Mouse (Mus musculus) heart, postnatal 10 days (tissue): ENCODE data around the gene Emcn. TPM values are rescaled to one million over a fixed set of nuclear protein-coding genes. Genes with fewer than 3 reads are reported as not detected.

Source experiments
- DNase-seq, 2 experiments: peaks; one replicate each; pipeline ENCODE4 v3.0.0; 2021
- intact Hi-C: fragments of 180-260 bp; cut with DNase I; formaldehyde crosslinking; loops from one replicate; pipeline ENCODE4 v1.15.1; 2025
- total RNA-seq, 2 experiments: library from RNA; stranded (reverse); gene quantifications; 2 replicates each; pipeline ENCODE4 v1.2.3; 2021

Gene Emcn
- total RNA-seq: 10 to 100 TPM; 57.7 to 74.5 TPM

- peak; percentile 27 to 33 for DNase-seq
- intact Hi-C loops: loop anchor here (10.0 kb wide), 1 partner anchor 54 kb away; no protein-coding TSS in a partner anchor
These were observed at the start of gene Emcn for GRCm38 (mm10) chr3:137340938-137341337. Emcn (plus strand) TSS chr3:137341067.

- intact Hi-C loops: no loop called here
- DNase-seq: peak; percentile 54 to 56
These were observed 47.7 kb upstream of the Emcn start for GRCm38 (mm10) chr3:137293174-137293591.

- intact Hi-C loops: no loop called here
- no peak for DNase-seq
These were observed 42.6 kb upstream of the Emcn start for GRCm38 (mm10) chr3:137298230-137298629.

GRCm38 (mm10) chr3:137300210-137300609 lies 40.7 kb upstream of the Emcn start:
- intact Hi-C loops: no loop called here
- no peak for DNase-seq

- intact Hi-C loops: no loop called here
These were observed 39.7 kb upstream of the Emcn start for GRCm38 (mm10) chr3:137301195-137301594.

GRCm38 (mm10) chr3:137302804-137303203 lies 38.1 kb upstream of the Emcn start:
- intact Hi-C loops: no loop called here
- DNase-seq: peak; percentile 29 to 41

More at GRCm38 (mm10) chr3:137301195-137301594, 39.7 kb upstream of the Emcn start:
- DNase-seq: no peak

GRCm38 (mm10) chr3:137309959-137310358 lies 30.9 kb upstream of the Emcn start:
- no peak for DNase-seq

GRCm38 (mm10) chr3:137312540-137312939 lies 28.3 kb upstream of the Emcn start:
- DNase-seq: no peak
- intact Hi-C loops: no loop called here

More at GRCm38 (mm10) chr3:137309959-137310358, 30.9 kb upstream of the Emcn start:
- intact Hi-C loops: no loop called here

- no peak for DNase-seq
- intact Hi-C loops: no loop called here
These were observed 27.0 kb upstream of the Emcn start for GRCm38 (mm10) chr3:137313775-137314362.

GRCm38 (mm10) chr3:137318371-137318770 lies 22.5 kb upstream of the Emcn start:
- no peak for DNase-seq
- intact Hi-C loops: no loop called here

- DNase-seq: no peak
- intact Hi-C loops: loop anchor here (5.0 kb wide), 1 partner anchor 168 kb away; no protein-coding TSS in a partner anchor
These were observed 20.9 kb upstream of the Emcn start for GRCm38 (mm10) chr3:137319950-137320349.

GRCm38 (mm10) chr3:137322304-137322703 lies 18.6 kb upstream of the Emcn start:
- intact Hi-C loops: loop anchor here (5.0 kb wide), 1 partner anchor 170 kb away; no protein-coding TSS in a partner anchor

GRCm38 (mm10) chr3:137329898-137330297 lies 11.0 kb upstream of the Emcn start:
- no peak for DNase-seq
- intact Hi-C loops: no loop called here

More at GRCm38 (mm10) chr3:137322304-137322703, 18.6 kb upstream of the Emcn start:
- DNase-seq: peak; percentile 32 to 36

- no peak for DNase-seq
- intact Hi-C loops: no loop called here
These were observed 9.9 kb upstream of the Emcn start for GRCm38 (mm10) chr3:137330950-137331349.

GRCm38 (mm10) chr3:137332531-137332930 lies 8.3 kb upstream of the Emcn start:
- intact Hi-C loops: no loop called here
- no peak for DNase-seq

- no peak for DNase-seq
- intact Hi-C loops: no loop called here
These were observed 4.9 kb upstream of the Emcn start for GRCm38 (mm10) chr3:137335957-137336356.

- no peak for DNase-seq
- intact Hi-C loops: loop anchor here (2.0 to 10.0 kb wide), 2 partner anchors 51 to 193 kb away; no protein-coding TSS in a partner anchor
These were observed 2.6 kb downstream of the Emcn start for GRCm38 (mm10) chr3:137343446-137343845.

- intact Hi-C loops: no loop called here
- no peak for DNase-seq
These were observed 11.0 kb downstream of the Emcn start for GRCm38 (mm10) chr3:137351882-137352281.

- DNase-seq: no peak
- intact Hi-C loops: no loop called here
These were observed 15.8 kb downstream of the Emcn start for GRCm38 (mm10) chr3:137356697-137357096.

GRCm38 (mm10) chr3:137367123-137367825 lies 26.4 kb downstream of the Emcn start:
- DNase-seq: no peak
- intact Hi-C loops: no loop called here

- intact Hi-C loops: no loop called here
These were observed 27.0 kb downstream of the Emcn start for GRCm38 (mm10) chr3:137367826-137368325.

GRCm38 (mm10) chr3:137372854-137373253 lies 32.0 kb downstream of the Emcn start:
- DNase-seq: no peak
- intact Hi-C loops: no loop called here

More at GRCm38 (mm10) chr3:137367826-137368325, 27.0 kb downstream of the Emcn start:
- no peak for DNase-seq
